Mouse (Mus musculus): ENCODE results near the gene Zfp52.

Zfp52 gene

DNA sequence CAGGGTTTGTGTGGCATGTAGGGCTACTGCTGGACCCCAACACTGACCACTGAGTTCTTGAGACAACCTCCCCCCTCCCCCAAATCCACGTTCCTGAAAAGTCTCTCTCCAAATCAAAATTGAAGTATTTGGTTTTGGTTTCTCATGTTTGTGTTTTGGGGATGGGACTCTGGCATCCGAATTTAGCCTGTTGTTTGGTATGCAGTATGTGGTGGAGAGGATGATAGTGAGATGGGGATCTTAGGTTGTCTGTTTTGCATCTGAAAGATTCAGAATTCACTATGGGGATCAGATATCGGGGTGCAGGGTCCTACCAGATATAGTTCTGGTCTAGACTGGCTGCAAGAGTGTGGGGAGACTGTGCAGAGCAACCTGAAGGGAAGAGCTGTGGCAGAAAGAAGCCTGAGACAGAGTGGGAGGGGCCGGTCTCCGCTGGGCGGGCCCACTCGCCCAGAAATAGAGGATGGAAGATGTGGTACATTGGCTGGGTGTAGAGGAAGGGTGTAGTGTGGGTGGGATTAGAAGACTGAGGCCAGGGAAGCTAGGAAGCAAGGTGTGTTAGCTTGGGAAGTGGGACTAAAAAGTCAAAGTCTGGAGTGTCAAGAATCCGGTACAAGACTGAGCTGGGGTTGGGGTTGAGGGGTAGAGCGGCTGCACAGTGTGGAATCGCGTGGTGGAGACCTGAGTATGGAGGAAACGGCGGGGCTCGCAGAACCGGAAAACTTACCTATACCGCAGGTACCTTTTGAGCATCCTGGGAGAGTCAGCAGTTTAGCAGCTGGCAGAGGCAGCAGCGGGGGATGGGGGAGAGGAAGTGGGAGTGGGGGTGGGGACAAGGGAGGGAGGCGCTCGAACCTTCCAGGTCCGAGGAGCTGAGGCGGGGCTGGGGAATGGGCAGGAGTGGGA, at the start of gene Zfp52:
Gene Zfp52, plus strand, starts transcription at position 444 of the 906 bp plus-strand sequence.
- in situ Hi-C loops (cut with MboI, MseI) = loop anchor here in 1 of 2 experiments (5.0 to 10.0 kb wide), 2 partner anchors 42 to 81 kb away; partner anchors contain the start of gene Zfp51

DNA sequence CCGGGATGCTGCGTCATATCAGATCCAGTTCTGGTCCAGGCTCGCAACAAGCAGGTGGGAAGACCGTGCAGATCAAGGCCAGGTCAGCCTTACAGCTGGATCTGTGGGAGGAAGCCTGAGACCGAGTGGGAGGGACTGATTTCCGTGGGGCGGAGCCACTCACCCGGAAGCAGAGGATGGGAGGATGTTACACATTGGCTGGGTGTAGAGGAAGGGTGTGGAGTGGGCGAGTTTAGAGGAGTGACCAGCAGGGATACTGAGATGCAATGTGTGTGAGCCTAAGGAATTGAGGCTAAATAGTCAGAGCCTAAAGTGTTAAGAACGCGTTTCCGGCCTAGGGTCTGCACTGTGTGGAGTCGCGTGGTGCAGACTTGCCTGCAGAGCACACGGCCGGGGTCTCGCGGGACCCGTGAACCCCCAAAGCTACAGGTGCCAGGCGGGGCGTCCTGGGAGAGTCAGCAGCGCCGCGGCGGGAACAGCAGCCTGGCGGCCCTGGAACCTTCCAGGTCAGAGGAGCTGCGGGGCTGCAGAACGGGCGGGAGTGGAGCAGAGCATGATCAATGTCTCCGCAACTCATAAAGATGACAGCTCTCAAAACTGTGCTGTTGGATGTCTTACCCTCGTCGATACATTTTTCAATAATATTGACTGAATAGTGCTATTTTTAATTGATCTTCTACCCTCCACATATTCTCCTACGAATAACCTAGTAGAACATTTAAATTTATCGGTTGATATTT, 46.4 kb upstream of the Zfp52 start, which contains the start of gene Zfp53:
Gene Zfp53, plus strand, starts transcription at position 239 of the 740 bp plus-strand sequence.
- in situ Hi-C loops (cut with MboI, MseI) = loop anchor here in 1 of 2 experiments (5.0 kb wide), 1 partner anchor 43 kb away; no protein-coding TSS in a partner anchor

DNA sequence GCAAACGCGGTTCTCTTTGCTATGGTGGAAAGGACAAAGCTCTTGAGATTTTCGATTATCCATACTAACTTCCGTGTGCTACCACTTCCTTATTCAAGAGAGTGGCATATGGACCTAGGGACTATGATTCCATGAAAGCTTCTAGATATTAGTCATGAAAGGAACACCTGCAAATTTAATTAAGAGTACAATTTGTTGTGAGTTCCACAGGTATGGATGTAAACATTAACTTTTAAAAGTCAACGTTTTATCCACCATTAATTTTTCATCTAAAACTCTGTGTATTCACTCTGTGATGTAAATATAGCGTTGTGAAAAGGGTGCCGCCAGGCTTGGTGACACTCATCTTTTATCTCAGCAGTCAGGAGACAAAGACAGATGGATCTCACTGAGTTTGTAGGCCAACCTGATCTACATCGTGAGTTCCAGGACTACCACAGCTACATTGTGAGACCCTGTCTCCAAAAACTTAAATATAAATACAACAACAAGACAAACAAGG, 45.8 kb upstream of the Zfp52 start:
- in situ Hi-C loops (cut with MboI, MseI) = loop anchor here in 1 of 2 experiments (5.0 kb wide), 1 partner anchor 43 kb away; no protein-coding TSS in a partner anchor

DNA sequence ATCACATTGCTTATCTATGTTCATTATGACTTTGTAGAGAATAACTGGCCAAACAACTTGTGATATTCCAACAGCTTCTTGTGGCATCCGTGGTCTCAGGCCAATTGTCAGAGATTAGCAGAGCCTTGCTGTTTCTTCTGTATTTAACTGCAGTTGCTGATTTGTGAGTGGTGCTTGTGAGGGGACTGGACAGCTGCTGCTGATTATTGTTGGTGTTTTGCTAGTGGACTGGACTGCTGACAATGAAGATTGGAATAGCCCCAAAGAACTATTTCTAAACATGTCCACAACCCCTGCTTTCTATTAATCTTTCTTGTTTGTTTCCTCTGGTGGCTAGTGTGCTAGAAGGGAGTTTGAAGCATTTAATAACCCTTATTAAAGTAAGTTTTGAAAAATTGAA, 34.0 kb upstream of the Zfp52 start:
- in situ Hi-C loops (cut with MboI, MseI) = no loop called here

DNA sequence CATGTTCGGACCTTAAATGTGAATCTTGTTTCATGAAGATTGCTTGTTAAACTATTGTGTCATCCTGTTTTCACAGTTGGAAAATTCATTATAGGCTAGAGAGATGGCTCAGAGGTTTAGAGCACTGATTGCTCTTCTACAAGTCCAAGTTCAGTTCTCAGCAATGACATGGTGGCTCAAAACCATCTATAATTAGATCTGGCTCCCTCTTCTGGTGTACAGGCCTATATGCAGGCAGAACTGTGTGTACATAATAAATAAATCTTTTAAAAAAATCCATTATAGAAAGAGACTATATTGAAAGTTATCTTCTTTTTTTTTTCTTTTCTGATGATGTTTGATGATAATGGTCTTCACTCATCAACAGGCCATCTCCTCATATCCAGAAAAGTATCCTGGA, 30.8 kb upstream of the Zfp52 start:
- in situ Hi-C loops (cut with MboI, MseI) = no loop called here

DNA sequence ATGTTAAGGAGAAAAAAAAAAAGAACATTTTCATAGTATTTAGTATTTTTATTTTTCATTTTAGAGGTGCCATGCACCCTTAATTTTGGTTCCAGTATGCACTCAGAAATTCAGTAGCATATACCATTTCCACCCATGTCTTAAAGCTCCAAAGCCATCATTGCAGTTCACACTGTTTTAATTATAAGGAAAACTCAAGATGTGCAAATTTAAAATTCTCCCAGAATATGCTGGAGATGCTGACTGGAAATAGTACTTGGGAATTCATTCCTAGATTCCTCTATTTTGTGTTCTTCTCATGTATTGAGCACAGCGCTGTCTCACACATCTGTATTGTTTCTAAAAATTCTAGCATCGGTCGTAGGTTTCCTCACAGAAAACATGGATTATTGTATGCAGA, 29.1 kb upstream of the Zfp52 start:
- in situ Hi-C loops (cut with MboI, MseI) = no loop called here

DNA sequence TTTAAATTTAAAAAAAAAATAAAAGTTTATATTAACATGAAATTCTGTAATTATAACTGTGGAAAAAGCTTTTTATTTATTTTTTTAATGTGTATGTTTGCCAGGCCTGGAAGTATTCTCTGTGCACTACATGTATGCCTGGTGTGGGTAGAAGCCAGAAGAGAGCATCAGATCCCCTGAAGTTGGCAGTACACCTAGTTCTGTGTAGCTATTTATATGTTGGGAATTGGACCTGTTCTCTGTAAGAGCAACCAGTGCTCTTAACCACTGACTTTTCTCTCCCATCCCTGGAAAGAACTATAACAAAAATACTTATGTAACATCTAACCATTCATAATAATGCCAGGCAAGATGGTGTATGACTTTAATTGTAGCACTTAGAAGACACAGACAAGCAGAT, 25.6 kb upstream of the Zfp52 start:
- in situ Hi-C loops (cut with MboI, MseI) = no loop called here

DNA sequence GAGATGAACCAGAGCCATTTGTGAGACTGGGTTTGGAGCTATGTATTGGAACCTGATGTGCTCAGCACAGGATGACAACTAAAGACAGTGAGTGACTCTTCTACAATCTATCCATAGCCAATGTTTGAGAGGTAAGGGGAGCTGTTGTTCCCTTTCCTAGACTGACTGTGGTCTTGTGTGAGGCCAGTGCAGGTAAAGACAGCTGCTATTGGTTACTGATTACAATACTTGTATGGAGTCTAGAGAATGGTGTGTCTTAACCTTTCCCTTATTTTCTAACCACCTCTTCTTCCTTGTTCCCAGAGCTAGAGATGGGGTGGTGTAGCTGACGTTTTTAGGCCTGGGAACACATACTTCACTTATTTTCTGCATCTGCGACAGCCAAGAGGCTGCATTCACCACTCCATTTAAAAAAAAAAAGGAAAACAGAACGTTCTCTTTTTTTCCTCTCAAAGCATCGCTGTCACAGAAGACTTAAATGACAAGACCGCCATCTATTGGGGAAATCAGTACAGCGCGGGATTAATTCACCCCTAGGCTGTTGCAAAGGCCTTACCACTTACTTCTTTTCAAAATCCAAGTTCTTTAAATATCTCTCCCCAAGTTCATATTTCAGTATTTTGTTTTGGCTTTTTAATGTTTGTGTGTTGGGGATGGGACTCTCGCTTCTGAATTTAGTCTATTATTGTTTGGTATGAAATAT, 19.8 kb upstream of the Zfp52 start:
- in situ Hi-C loops (cut with MboI, MseI) = loop anchor here in 1 of 2 experiments (5.0 kb wide), 2 partner anchors 88 to 248 kb away; no protein-coding TSS in a partner anchor

DNA sequence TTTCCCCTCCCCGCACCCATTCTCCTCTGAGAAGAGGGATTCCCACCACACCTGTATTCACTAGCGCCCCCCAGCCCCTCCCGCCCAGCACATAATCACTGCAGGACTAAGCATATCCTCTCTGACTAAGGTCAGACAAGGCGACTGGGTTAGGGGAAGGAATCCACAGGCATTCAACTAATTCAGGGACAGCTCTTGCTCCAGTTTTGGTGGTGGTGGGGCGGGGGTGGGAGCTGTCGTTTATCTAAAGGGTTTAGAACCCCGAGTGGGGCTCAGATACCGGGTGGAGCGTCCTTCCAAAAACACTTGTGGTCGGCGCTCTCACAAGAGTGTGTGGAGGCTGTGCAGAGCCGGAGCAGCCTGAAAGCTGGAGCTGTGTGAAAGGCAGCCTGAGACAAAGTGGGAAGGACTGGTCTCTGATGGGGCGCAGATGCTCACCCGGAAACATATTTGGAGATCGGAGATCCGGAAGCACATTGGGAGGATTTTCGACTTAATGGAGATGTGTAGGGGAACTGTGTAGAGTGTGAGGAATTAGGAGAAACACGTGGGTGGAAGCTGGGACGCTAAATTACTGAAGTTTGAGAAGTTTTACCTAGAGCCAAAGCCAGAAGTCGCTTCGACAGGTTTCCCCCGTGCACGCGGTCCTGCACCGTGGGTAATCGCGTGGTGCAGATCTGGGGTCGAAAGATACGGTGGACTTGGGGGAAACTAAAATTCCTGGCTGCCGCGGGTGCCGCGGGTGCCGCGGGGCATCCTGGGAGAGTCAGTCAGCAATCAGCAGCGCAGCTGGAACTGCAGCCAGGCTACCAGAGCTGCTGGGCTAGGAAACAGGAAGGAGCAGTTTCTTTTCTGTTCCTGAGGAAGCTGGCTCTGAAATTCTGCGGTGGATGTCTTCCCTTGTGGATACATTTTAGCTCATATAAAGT, 18.9 kb upstream of the Zfp52 start:
- in situ Hi-C loops (cut with MboI, MseI) = loop anchor here in 1 of 2 experiments (5.0 kb wide), 2 partner anchors 89 to 249 kb away; no protein-coding TSS in a partner anchor

DNA sequence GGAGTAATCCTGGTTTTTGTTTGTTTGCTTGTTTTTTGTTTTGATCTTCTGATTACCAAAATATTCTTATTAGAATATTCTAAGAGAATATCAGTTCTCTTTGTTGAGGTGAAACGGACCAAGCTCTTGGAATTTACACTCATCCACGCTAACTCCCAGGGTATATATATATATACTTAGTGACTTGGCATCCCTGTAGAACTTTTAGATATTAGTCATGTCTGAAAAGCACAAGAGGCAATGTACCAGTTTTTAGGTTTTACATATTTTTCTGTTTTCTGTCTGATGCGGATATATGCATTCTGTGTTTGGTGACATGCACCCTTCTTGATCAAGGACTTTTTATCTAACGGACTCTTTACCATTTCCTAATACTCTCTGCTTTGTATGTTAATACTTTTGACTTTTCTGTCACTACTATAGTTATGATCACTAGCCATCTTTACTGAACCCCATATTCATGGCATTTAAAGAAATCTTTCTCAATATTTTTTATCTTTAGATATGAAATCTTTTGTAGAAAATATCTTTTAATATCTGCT, 18.1 kb upstream of the Zfp52 start:
- in situ Hi-C loops (cut with MboI, MseI) = loop anchor here in 1 of 2 experiments (5.0 kb wide), 2 partner anchors 90 to 250 kb away; no protein-coding TSS in a partner anchor

DNA sequence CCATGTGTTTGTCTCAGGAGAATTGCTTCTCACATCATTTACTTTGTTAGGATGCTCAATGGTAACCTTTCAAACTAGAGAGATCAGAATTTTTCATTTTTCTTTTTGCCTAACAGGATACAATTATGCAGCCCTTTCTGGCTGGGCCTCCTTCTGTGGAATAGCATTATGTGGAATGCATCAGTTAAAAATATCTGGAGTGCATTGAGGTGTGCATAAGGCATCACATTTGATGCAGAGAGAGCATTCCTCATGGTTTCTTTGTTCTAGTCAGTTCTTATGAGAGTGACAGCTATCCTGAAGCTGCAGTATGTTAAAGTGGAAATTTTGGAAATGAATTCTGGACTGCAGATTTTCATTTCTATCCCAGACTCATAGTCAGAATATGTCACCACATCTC, 9.1 kb upstream of the Zfp52 start:
- in situ Hi-C loops (cut with MboI, MseI) = no loop called here

DNA sequence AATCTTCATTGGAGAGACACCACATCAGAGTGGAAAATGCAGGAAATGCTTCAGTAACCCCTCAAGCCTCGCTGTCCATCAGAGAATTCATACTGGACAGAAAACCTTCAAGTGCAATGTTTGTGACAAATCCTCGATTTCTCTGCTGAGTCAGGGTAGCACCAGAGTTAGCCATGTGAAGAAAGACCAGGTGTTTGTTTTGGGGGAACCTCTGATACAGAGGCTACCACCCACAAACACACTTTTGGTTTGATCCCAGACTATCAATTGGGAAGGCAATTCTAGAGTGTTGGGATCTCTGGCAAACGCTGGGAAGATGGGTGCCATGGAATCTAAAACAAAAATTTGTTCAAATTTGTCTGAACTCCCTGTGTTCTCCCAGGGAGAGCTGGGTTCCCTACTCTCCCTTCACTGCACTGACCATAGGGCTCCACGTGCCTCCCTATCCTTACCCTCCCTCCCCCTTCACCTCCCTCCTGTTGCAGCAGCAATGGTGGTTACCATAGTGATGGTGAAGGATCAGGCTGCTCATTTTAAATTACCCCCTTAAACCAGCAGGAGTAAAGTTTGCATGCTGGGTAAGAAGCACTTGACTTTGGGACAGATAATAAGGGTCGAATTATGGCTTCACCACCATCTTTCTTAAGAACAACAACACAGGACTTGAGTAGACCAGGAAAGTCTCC, 4.6 kb upstream of the Zfp52 start:
- in situ Hi-C loops (cut with MboI, MseI) = loop anchor here (5.0 to 10.0 kb wide), 4 partner anchors 43 to 258 kb away; partner anchors contain the start of genes Zfp51 (in 1 of the 2) and Zfp53 (in 1 of the 2)

DNA sequence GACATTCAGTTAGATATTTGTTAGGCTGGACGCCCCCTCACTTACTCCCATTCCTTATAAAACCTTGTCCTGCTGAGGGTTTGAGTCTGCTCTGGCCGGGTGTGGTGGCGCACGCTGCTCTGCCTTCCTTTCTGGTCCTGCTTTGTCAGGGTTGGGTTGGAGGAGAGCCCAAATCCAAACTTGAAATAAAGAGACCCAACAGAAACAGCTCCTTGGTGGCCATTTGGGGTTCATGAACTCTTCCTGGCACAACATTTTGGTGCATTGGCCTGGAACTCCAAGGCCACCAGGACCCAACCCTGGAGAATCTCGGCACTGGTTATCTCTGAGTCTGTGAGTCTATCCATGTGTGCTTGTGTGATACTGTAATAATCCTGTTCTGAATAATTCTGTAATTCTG, 3.7 kb upstream of the Zfp52 start:
- in situ Hi-C loops (cut with MboI, MseI) = loop anchor here (5.0 to 10.0 kb wide), 4 partner anchors 44 to 259 kb away; partner anchors contain the start of genes Zfp51 (in 1 of the 2) and Zfp53 (in 1 of the 2)

DNA sequence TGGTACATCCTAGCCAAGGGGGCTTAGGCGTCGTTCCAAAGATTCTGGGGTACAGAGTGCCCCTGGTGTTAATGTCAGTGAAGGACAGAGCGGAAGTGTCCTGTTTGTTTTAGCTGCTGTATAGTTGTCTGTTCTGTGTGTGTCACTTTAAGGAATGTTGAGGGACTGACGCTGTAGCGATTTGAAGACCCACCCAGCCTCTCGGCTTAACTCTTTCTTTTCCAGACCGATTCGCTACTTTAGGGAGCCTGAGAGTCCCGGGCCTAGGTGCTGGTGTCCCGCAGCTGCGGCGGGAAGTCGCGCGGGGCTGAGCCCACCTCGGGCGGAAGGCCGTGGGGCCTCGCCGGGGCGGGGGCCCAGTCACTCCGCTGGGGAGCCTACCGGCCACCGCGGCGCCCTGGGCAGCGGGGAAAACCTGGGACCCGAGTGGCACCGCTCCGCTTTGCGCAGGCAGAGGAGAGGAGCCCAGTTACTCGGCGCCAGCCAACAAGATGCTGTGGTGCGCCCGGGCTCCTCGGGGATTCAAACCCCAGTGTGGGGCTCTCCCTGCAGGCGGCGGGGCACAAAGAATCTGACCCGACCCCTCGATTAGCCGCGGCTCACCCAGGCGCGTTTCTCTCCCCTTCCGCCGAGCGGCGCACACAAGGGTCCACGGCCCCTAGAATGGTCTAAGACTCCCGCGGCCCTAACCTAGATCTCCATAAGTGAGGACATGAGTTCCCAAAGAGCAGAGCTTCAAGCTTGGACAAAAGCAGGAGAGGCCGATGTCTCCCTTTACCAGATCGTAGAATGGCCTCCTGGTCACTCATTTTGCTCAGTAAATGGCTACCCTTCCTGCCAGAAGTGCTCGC, 3.0 kb upstream of the Zfp52 start:
- in situ Hi-C loops (cut with MboI, MseI) = loop anchor here (5.0 to 10.0 kb wide), 4 partner anchors 45 to 260 kb away; partner anchors contain the start of genes Zfp51 (in 1 of the 2) and Zfp53 (in 1 of the 2)

DNA sequence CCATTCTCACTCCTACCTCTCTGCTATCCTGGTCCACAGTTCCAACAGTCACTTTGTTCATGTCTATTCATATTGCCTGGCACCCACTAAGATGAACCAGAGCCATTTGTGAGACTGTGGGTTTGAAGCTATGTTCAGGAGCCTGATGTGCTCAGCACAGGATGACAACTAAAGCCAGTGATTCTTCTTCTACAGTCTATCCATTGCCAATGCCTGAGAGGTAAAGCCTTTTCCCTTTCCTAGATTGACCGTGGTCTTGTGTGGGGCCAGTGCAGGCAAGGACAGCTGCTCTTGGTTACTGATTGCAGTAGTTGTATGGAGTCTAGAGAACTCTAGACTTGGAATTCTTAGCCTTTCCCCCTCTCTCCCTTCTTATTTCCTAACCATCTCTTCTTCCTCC, 1.4 kb upstream of the Zfp52 start:
- in situ Hi-C loops (cut with MboI, MseI) = loop anchor here (5.0 to 10.0 kb wide), 4 partner anchors 47 to 262 kb away; partner anchors contain the start of genes Zfp51 (in 1 of the 2) and Zfp53 (in 1 of the 2)

DNA sequence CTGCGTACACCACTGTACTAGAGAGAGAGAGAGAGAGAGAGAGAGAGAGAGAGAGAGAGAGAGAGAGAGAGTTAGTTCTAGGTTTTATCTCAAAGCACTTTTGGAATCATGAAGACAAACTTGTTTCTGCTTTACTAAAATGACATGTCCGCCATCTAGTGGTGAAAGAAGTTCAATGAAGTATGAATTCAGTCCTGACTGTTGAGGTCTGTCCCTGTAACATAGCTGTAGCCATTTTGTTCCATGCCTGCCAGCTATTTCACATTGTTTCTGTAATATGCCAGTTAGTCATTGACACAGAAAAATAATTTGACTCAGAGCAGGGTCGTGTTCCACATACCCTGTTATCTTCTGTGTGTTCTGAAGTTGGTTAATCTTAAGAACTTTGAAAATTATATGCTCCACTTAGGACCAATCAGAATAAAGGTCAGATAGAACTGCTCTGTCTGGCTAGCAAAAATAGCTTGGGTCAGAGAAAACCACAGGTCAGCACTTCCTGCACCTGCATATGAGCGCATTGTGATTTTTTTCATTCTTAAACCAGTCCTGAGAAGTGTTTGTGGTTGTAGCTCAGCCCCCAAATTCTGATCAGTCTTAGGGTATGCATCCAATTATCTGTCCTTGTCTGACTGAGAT, 761 bp upstream of the Zfp52 start:
- in situ Hi-C loops (cut with MboI, MseI) = loop anchor here (5.0 to 10.0 kb wide), 5 partner anchors 43 to 262 kb away; partner anchors contain the start of genes Zfp51 (in 1 of the 2) and Zfp53 (in 1 of the 2)

DNA sequence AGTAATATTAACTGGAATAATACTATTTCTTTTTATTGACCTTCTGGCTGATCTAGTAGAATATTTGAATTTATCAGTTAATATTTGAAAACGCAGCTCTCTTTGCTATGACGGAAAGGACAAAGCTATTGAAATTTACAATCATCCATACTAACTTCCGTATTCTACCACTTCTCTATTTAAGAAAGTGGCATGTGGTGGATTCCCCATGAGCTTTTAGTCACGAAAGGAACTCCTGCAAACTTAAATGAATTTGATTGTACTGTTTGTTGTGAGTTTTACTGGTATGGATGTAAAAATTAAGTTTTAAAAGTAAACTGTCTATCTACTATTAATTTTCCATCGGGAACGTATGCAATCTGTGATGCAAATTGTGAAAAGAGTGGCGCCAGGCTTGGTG, 757 bp downstream of the Zfp52 start:
- in situ Hi-C loops (cut with MboI, MseI) = loop anchor here in 1 of 2 experiments (5.0 to 10.0 kb wide), 2 partner anchors 41 to 81 kb away; partner anchors contain the start of gene Zfp51

Measured in T-helper 17 cell (primary cell).